Mouse (Mus musculus) E14TG2a.4 (cell line): ENCODE results near the gene Pla2g7.

Experiments
- CTCF ChIP-seq: conservative IDR thresholded peaks from 2 replicates; pipeline ENCODE4 v1.5.1; 2014; ENCODE audit warnings: low read length
- NANOG ChIP-seq: IDR thresholded peaks from 2 replicates; pipeline ENCODE4 v1.6.1; 2014; ENCODE audit warnings: borderline replicate concordance, low read length, mixed read lengths
- POU5F1 ChIP-seq: IDR thresholded peaks from 2 replicates; pipeline ENCODE4 v1.6.1; 2014; ENCODE audit warnings: low read length, borderline replicate concordance

GRCm38 (mm10) chr17:43589750-43590149 is 21.9 kb downstream of the Pla2g7 start:
- TF ChIP-seq CTCF = no peak
- TF ChIP-seq NANOG = no peak
- no peak for TF ChIP-seq POU5F1
